Mouse (Mus musculus) kidney, adult 2 months (tissue): Measurements from ENCODE around the gene Wdr45. TPM values are rescaled to one million over a fixed set of nuclear protein-coding genes. Genes with fewer than 3 reads are reported as not detected.
"Not testable (repeated sequence)": the region's sequence is repeated elsewhere in the genome, so short reads cannot be mapped to it uniquely, and the experiment has no call there.

Source experiments
- DNase-seq: peaks from one replicate; pipeline ENCODE4 v3.0.0; 2021
- H3K27ac ChIP-seq: fragments of 200-500 bp; 2 replicates; pipeline ENCODE4 v1.5.1; 2012; ENCODE audit warnings: low read depth, low read length, control low read depth, inconsistent platforms; ENCODE audit not compliant: insufficient read depth
- H3K27me3 ChIP-seq: fragments of 200-500 bp; replicated peaks from 2 replicates; pipeline ENCODE4 v1.6.1; 2012; ENCODE audit warnings: mild to moderate bottlenecking, moderate library complexity, low read length, inconsistent platforms; ENCODE audit not compliant: control insufficient read depth, insufficient read depth
- H3K36me3 ChIP-seq: fragments of 200-500 bp; 2 replicates; pipeline ENCODE4 v1.6.1; 2012; ENCODE audit warnings: mild to moderate bottlenecking, moderate library complexity, low read length, inconsistent platforms; ENCODE audit not compliant: control insufficient read depth, insufficient read depth
- H3K4me1 ChIP-seq: fragments of 200-500 bp; 2 replicates; pipeline ENCODE4 v1.6.1; 2011; ENCODE audit warnings: low read length; ENCODE audit not compliant: control insufficient read depth, insufficient read depth
- H3K4me3 ChIP-seq: fragments of 200-500 bp; 2 replicates; pipeline ENCODE4 v1.5.1; 2011; ENCODE audit warnings: mild to moderate bottlenecking, low read depth, low read length, control low read depth; ENCODE audit not compliant: insufficient read depth
- CTCF ChIP-seq: fragments of 200-500 bp; conservative IDR thresholded peaks from 2 replicates; pipeline ENCODE4 v1.5.1; 2011; ENCODE audit warnings: low read depth, mild to moderate bottlenecking, control low read depth, low read length, moderate library complexity, mixed read lengths; ENCODE audit not compliant: insufficient read depth, insufficient read length
- POLR2A ChIP-seq: fragments of 200-500 bp; IDR thresholded peaks from one replicate; pipeline ENCODE4 v1.6.1; 2011; ENCODE audit warnings: low read depth, low read length, control low read depth
- WGBS: fragments of 180-500 bp; shearing (Covaris S2); methylation state at CpG from one replicate; pipeline ENCODE4 v1.1.7; 2018; 5-methylcytosine and 5-hydroxymethylcytosine counted together
- polyA plus RNA-seq: library from polyadenylated mRNA; depleted of rRNA; stranded (reverse); fragments of >200 nt; gene quantifications from 2 replicates; pipeline ENCODE4 v1.2.3, GENCODE M21; 2012; rRNA removed

Wdr45 gene
- 73.1 and 76.9 TPM in 2 replicates for polyA plus RNA-seq

DNA sequence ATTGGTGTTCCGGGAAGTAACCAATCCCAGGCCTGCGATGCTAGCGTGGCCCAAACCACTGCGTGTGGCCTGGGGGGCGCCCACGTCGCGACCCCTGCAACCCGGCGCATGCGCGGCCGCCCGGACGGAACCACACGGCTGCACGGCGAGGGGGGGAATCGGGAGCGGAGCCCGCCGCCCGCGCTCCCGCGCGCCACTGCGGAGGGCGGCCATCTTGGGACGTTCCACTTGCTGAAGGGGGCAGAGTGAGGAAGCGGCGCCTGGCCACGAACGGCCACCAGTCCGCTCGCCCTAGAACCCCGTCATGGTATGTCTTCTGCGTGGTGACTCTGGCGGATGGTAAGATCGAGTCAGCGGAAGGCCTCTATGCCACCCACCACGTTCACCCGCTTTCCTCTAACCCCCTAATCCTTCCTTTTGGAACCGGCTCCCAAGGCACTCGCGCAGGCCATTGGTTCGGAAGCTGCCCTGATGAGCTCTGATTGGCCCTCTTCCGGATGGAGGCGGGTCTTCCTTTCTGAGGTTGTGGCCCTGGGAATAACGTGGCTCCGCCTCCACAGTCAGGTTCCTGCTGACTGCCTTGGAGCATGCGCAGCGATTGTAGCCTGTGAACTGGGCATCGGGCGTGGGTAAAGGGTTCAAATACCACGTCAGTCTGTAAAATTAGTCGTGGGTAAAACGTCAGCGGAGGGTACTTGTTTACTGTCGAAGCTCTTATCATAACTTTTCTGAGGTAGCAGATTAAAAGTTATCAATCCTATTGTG lies at the start of gene Wdr45:
Gene Wdr45, plus strand, starts transcription at position 199 of the 765 bp plus-strand sequence.
- H3K36me3 ChIP-seq, H3K4me1 ChIP-seq, H3K27me3 ChIP-seq: not testable (repeated sequence)
- peak; percentile 98 for DNase-seq
- Histone ChIP-seq H3K4me3 (peak within 1 kb of the TSS; percentile 59), H3K27ac (peak within 1 kb of the TSS; percentile 93)
- WGBS = 0% methylated on average over 45 of the region's 60 CpGs

DNA sequence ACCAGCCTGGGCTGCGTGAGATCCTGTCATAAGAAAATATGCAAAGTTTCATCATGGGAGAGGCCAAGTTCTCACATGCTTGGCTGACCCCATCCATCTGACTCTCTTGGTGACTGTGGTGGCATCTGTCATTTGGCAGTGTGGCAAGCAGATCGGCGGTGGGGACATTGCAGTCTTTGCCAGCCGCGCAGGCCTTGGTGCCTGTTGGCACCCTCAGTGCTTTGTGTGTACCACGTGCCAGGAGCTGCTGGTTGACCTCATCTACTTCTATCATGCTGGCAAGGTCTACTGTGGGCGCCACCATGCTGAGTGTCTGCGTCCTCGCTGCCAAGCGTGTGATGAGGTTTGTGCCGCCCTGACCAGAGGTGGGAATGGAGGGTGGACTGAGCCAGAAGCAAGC lies 49.3 kb upstream of the Wdr45 start:
- DNase-seq = no peak
- Histone ChIP-seq H3K27me3 (no peaks in the 10 kb centered on the region), H3K36me3 (peaks cover 2% of the 10 kb centered on the region; the same call in 1 of the 2 replicates), H3K4me3 (no peak overlapping the region), H3K4me1 (no peaks in the 10 kb centered on the region), H3K27ac (no peak overlapping the region)
- TF ChIP-seq POLR2A = no peak
- no peak for TF ChIP-seq CTCF
- WGBS = 93% methylated on average over 11 of the region's 11 CpGs

DNA sequence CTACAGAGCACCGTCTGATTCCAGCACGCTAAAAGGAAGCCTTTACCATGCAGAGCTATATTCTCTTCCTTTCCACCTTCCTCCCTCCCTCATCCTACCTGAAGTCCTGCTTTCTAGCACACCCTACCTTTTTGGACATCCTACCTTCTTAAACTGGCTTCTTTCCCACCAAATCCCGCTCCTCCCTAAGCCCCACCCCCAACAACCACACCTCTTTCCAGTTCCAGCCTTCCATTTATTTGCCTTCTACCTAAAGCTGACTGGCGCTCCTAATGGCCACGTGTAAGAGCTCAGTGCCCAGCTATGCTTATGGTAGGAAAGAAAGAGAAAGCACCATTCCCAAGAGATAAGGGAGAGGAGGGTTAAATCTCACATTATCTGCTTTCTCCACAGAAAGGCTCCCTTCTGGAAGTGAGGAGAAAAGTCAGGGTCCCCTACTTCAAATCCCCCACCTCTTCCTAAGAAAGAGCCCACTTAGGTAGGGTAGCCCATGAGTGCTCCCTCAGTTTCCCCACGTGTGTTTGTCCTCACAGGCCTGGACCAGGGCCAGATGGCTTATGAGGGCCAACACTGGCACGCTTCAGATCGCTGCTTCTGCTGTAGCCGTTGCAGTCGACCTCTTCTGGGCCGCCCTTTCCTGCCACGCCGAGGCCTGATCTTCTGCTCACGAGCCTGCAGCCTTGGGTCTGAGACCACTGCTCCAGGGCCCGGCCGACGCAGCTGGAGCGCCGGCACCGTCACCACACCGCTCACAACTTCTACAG lies 48.2 kb upstream of the Wdr45 start:
- Histone ChIP-seq H3K27me3 (no peaks in the 10 kb centered on the region), H3K4me3 (no peak overlapping the region), H3K4me1 (no peaks in the 10 kb centered on the region), H3K27ac (no peak overlapping the region), H3K36me3 (peaks cover 2% of the 10 kb centered on the region; the same call in 1 of the 2 replicates)
- DNase-seq = no peak
- TF ChIP-seq POLR2A (no peak), CTCF (no peak)
- 73% methylated on average over 21 of the region's 21 CpGs for WGBS

DNA sequence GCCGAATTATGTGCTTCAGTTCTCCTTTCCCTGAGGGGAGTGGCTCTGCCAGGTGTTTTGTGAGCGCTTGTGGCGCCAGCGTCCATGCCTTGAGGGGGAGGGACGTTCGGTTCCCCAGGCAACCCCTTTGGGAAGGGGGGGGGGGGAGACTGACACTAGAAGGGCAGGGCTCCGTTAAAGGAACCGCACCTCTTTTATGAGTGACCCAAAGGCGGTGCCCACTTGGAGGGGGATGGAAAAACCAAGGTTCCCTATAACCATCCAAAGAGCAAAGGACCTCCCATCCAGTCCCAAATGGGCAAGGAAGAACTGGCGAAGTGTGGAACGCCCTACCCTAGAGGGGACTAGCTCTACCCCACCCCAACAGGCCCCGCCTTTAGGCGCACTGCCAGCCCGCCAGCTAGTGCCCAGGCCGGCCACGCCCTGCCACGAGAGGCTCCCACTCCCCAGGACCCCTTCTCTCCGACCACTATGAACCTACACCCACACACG lies 43.7 kb upstream of the Wdr45 start:
- TF ChIP-seq CTCF (no peak), POLR2A (no peak)
- H3K27me3 ChIP-seq = no peaks in the 10 kb centered on the region
- H3K27ac ChIP-seq = peak overlapping the region; percentile 72
- H3K36me3 ChIP-seq = peaks cover 2% of the 10 kb centered on the region; the same call in 1 of the 2 replicates
- WGBS = 3% methylated on average over 17 of the region's 19 CpGs
- peaks cover 2% of the 10 kb centered on the region; the same call in 1 of the 2 replicates for H3K4me1 ChIP-seq
- H3K4me3 ChIP-seq = peak overlapping the region; percentile 86
- peak; percentile 66 for DNase-seq

DNA sequence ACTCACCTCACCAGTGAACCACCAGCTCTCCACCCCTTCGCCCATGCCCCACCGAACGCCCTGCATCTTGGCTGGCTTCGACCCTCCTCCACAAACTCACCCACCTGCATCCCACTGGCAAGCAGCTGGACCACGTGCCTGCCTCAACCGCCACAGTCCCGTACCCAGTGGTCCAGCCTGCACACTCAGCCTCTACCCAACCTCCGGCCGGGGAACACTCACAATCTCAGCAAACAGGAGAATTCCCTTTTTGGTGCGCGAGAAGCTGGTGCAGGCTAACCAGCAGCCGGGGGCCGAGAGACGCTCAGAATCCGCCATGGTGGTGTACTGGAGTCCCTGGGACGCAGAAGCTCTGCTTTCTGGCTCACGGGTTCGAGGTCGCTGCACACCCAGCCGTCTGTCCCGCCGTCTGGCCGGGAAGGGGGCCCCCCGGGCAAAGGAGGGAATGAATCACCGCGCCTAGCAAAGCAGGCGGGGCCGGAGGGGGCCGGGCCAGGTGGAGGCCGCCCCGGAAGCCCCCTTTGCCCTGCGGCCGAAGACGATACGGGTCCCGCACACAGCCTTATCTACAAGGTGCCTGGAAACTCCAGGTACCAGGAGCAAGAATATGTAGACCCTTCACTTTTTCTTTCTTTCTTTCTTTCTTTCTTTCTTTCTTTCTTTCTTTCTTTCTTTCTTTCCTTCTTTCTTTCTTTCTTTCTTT lies 43.1 kb upstream of the Wdr45 start, which contains the start of gene Plp2:
Gene Plp2, minus strand, starts transcription at position 470 of the 703 bp plus-strand sequence.
- DNase-seq = peak; percentile 35
- Histone ChIP-seq H3K4me1 (peaks cover 2% of the 10 kb centered on the region; the same call in 1 of the 2 replicates), H3K36me3 (peaks cover 2% of the 10 kb centered on the region; the same call in 1 of the 2 replicates), H3K4me3 (peak within 1 kb of the TSS; percentile 86), H3K27ac (peak within 1 kb of the TSS; percentile 72), H3K27me3 (no peaks in the 10 kb centered on the region)
- TF ChIP-seq POLR2A = no peak
- no peak for TF ChIP-seq CTCF
- 3% methylated on average over 34 of the region's 36 CpGs for WGBS

DNA sequence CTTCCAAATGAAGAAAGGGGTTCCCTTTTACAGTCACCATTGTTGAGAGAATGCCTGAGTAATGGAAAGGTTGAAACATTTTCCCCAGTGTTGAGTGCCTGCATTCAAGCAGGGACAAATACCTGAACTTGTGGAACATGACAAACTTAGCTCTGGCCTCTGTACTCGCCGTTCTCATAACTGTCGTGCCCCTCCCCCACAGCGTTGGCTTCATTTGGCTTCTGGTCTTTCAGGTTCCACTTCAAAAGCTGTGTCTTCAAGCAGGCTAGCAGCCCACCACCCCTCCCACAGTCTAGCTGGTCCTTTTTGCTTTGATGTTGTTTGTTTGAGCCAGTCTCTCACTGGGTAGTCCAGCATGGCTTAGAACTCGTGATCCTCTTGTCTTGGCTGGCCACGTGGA lies 41.4 kb upstream of the Wdr45 start:
- Histone ChIP-seq H3K4me1 (peaks cover 2% of the 10 kb centered on the region; the same call in 1 of the 2 replicates), H3K36me3 (no peaks in the 10 kb centered on the region), H3K27ac (0 out of 2 replicates have a peak overlapping the region, but pooled peaks have one; percentile 23), H3K27me3 (no peaks in the 10 kb centered on the region), H3K4me3 (no peak overlapping the region)
- no peak for TF ChIP-seq CTCF
- TF ChIP-seq POLR2A = no peak
- DNase-seq = no peak
- WGBS = 46% methylated on average over 6 of the region's 6 CpGs
